Mouse (Mus musculus): Measurements from ENCODE around the gene Dact2. TPM values are rescaled to one million over a fixed set of nuclear protein-coding genes. Genes with fewer than 3 reads are reported as not detected.
A peak's percentile ranks its signal among the peaks of the same experiment; 100 is the strongest.

Dact2 gene
- polyA plus RNA-seq, 1 experiment from 2014 or later: 3.3 TPM

GRCm38 (mm10) chr17:14237134-14237533, 33.0 kb upstream of the Dact2 start:
- no peaks in the 10 kb centered on the region for H3K36me3 ChIP-seq (ENCODE audit: control insufficient read depth, insufficient read depth, low read length)
- no peaks in the 10 kb centered on the region for H3K27me3 ChIP-seq (ENCODE audit: control insufficient read depth, insufficient read depth, low read length)
- ATAC-seq (ENCODE audit: insufficient read depth, low FRiP score): 0 out of 2 replicates have a peak, but pooled peaks have one; percentile 16
- no peak overlapping the region for H3K27ac ChIP-seq (ENCODE audit: low read length)
- peaks cover 11% of the 10 kb centered on the region for H3K4me1 ChIP-seq (ENCODE audit: control insufficient read depth, insufficient read depth, low read length)
- H3K9ac ChIP-seq (ENCODE audit: low read length): no peak overlapping the region
- no peaks in the 10 kb centered on the region for H3K9me3 ChIP-seq (replicated peaks; ENCODE audit: control insufficient read depth, low read length)
- H3K4me3 ChIP-seq (replicated peaks; ENCODE audit: low read length): no peak overlapping the region
- H3K4me2 ChIP-seq (ENCODE audit: low read depth, low read length): no peak overlapping the region
- 35% methylated on average over 6 of the region's 6 CpGs for WGBS

- H3K4me2 ChIP-seq (ENCODE audit: low read depth, low read length): no peak overlapping the region
- H3K9me3 ChIP-seq (replicated peaks; ENCODE audit: control insufficient read depth, low read length): no peaks in the 10 kb centered on the region
- no peak overlapping the region for H3K27ac ChIP-seq (ENCODE audit: low read length)
- peaks cover 24% of the 10 kb centered on the region for H3K4me1 ChIP-seq (ENCODE audit: control insufficient read depth, insufficient read depth, low read length)
- H3K36me3 ChIP-seq (ENCODE audit: control insufficient read depth, insufficient read depth, low read length): no peaks in the 10 kb centered on the region
- H3K27me3 ChIP-seq (ENCODE audit: control insufficient read depth, insufficient read depth, low read length): no peaks in the 10 kb centered on the region
- no peak for ATAC-seq (ENCODE audit: insufficient read depth, low FRiP score)
- H3K4me3 ChIP-seq (replicated peaks; ENCODE audit: low read length): no peak overlapping the region
- WGBS: 54% methylated on average over 12 of the region's 12 CpGs
- no peak overlapping the region for H3K9ac ChIP-seq (ENCODE audit: low read length)
Observed at GRCm38 (mm10) chr17:14234774-14235389, 30.8 kb upstream of the Dact2 start.

- Histone ChIP-seq H3K9ac (ENCODE audit: low read length) (no peak overlapping the region), H3K4me1 (ENCODE audit: control insufficient read depth, insufficient read depth, low read length) (peaks cover 24% of the 10 kb centered on the region), H3K27ac (ENCODE audit: low read length) (no peak overlapping the region), H3K9me3 (replicated peaks; ENCODE audit: control insufficient read depth, low read length) (no peaks in the 10 kb centered on the region), H3K36me3 (ENCODE audit: control insufficient read depth, insufficient read depth, low read length) (no peaks in the 10 kb centered on the region), H3K4me3 (replicated peaks; ENCODE audit: low read length) (no peak overlapping the region), H3K27me3 (ENCODE audit: control insufficient read depth, insufficient read depth, low read length) (no peaks in the 10 kb centered on the region), H3K4me2 (ENCODE audit: low read depth, low read length) (no peak overlapping the region)
- no peak for ATAC-seq (ENCODE audit: insufficient read depth, low FRiP score)
- 31% methylated on average over 4 of the region's 4 CpGs for WGBS
Observed at GRCm38 (mm10) chr17:14233658-14234057, 29.6 kb upstream of the Dact2 start.

- Histone ChIP-seq H3K4me3 (replicated peaks; ENCODE audit: low read length) (no peak overlapping the region), H3K27ac (ENCODE audit: low read length) (peak overlapping the region; percentile 66), H3K9ac (ENCODE audit: low read length) (no peak overlapping the region), H3K36me3 (ENCODE audit: control insufficient read depth, insufficient read depth, low read length) (no peaks in the 10 kb centered on the region), H3K4me1 (ENCODE audit: control insufficient read depth, insufficient read depth, low read length) (peaks cover 28% of the 10 kb centered on the region), H3K27me3 (ENCODE audit: control insufficient read depth, insufficient read depth, low read length) (no peaks in the 10 kb centered on the region), H3K4me2 (ENCODE audit: low read depth, low read length) (no peak overlapping the region), H3K9me3 (replicated peaks; ENCODE audit: control insufficient read depth, low read length) (no peaks in the 10 kb centered on the region)
- 38% methylated on average over 3 of the region's 3 CpGs for WGBS
- ATAC-seq (ENCODE audit: insufficient read depth, low FRiP score): peak; percentile 5; the same call in 1 of the 2 replicates
Observed at GRCm38 (mm10) chr17:14232629-14233028, 28.5 kb upstream of the Dact2 start.

- Histone ChIP-seq H3K27ac (ENCODE audit: low read length) (peak overlapping the region; percentile 81), H3K4me2 (ENCODE audit: low read depth, low read length) (no peak overlapping the region), H3K27me3 (ENCODE audit: control insufficient read depth, insufficient read depth, low read length) (no peaks in the 10 kb centered on the region), H3K9ac (ENCODE audit: low read length) (no peak overlapping the region), H3K36me3 (ENCODE audit: control insufficient read depth, insufficient read depth, low read length) (no peaks in the 10 kb centered on the region), H3K4me3 (replicated peaks; ENCODE audit: low read length) (no peak overlapping the region), H3K9me3 (replicated peaks; ENCODE audit: control insufficient read depth, low read length) (no peaks in the 10 kb centered on the region), H3K4me1 (ENCODE audit: control insufficient read depth, insufficient read depth, low read length) (peaks cover 35% of the 10 kb centered on the region)
- ATAC-seq (ENCODE audit: insufficient read depth, low FRiP score): peak; percentile 47; the same call in 1 of the 2 replicates
- 10% methylated on average over 13 of the region's 13 CpGs for WGBS
Observed at GRCm38 (mm10) chr17:14230698-14231430, 26.8 kb upstream of the Dact2 start.

GRCm38 (mm10) chr17:14228381-14228780, 24.3 kb upstream of the Dact2 start:
- Histone ChIP-seq H3K27me3 (ENCODE audit: control insufficient read depth, insufficient read depth, low read length) (no peaks in the 10 kb centered on the region), H3K4me2 (ENCODE audit: low read depth, low read length) (no peak overlapping the region), H3K9ac (ENCODE audit: low read length) (no peak overlapping the region), H3K4me3 (replicated peaks; ENCODE audit: low read length) (no peak overlapping the region), H3K9me3 (replicated peaks; ENCODE audit: control insufficient read depth, low read length) (no peaks in the 10 kb centered on the region), H3K27ac (ENCODE audit: low read length) (no peak overlapping the region), H3K36me3 (ENCODE audit: control insufficient read depth, insufficient read depth, low read length) (no peaks in the 10 kb centered on the region), H3K4me1 (ENCODE audit: control insufficient read depth, insufficient read depth, low read length) (peaks cover 35% of the 10 kb centered on the region)
- ATAC-seq (ENCODE audit: insufficient read depth, low FRiP score): no peak
- WGBS: 66% methylated on average over 4 of the region's 4 CpGs

- no peak overlapping the region for H3K4me2 ChIP-seq (ENCODE audit: low read depth, low read length)
- H3K27me3 ChIP-seq (ENCODE audit: control insufficient read depth, insufficient read depth, low read length): no peaks in the 10 kb centered on the region
- 32% methylated on average over 6 of the region's 6 CpGs for WGBS
- ATAC-seq (ENCODE audit: insufficient read depth, low FRiP score): 0 out of 2 replicates have a peak, but pooled peaks have one; percentile 6
- H3K9ac ChIP-seq (ENCODE audit: low read length): no peak overlapping the region
- H3K27ac ChIP-seq (ENCODE audit: low read length): no peak overlapping the region
- no peaks in the 10 kb centered on the region for H3K36me3 ChIP-seq (ENCODE audit: control insufficient read depth, insufficient read depth, low read length)
- no peaks in the 10 kb centered on the region for H3K9me3 ChIP-seq (replicated peaks; ENCODE audit: control insufficient read depth, low read length)
- peaks cover 27% of the 10 kb centered on the region for H3K4me1 ChIP-seq (ENCODE audit: control insufficient read depth, insufficient read depth, low read length)
- no peak overlapping the region for H3K4me3 ChIP-seq (replicated peaks; ENCODE audit: low read length)
Observed at GRCm38 (mm10) chr17:14227601-14228000, 23.5 kb upstream of the Dact2 start.

- Histone ChIP-seq H3K36me3 (ENCODE audit: control insufficient read depth, insufficient read depth, low read length) (no peaks in the 10 kb centered on the region), H3K9ac (ENCODE audit: low read length) (no peak overlapping the region), H3K4me3 (replicated peaks; ENCODE audit: low read length) (no peak overlapping the region), H3K9me3 (replicated peaks; ENCODE audit: control insufficient read depth, low read length) (no peaks in the 10 kb centered on the region), H3K4me2 (ENCODE audit: low read depth, low read length) (no peak overlapping the region), H3K27ac (ENCODE audit: low read length) (no peak overlapping the region), H3K4me1 (ENCODE audit: control insufficient read depth, insufficient read depth, low read length) (peaks cover 21% of the 10 kb centered on the region), H3K27me3 (ENCODE audit: control insufficient read depth, insufficient read depth, low read length) (no peaks in the 10 kb centered on the region)
- 19% methylated on average over 4 of the region's 4 CpGs for WGBS
- ATAC-seq (ENCODE audit: insufficient read depth, low FRiP score): no peak
Observed at GRCm38 (mm10) chr17:14226778-14227177, 22.7 kb upstream of the Dact2 start.

- Histone ChIP-seq H3K4me2 (ENCODE audit: low read depth, low read length) (no peak overlapping the region), H3K27ac (ENCODE audit: low read length) (no peak overlapping the region), H3K4me1 (ENCODE audit: control insufficient read depth, insufficient read depth, low read length) (peaks cover 16% of the 10 kb centered on the region), H3K36me3 (ENCODE audit: control insufficient read depth, insufficient read depth, low read length) (no peaks in the 10 kb centered on the region), H3K9ac (ENCODE audit: low read length) (no peak overlapping the region; the same call in 1 of the 2 replicates), H3K27me3 (ENCODE audit: control insufficient read depth, insufficient read depth, low read length) (no peaks in the 10 kb centered on the region), H3K4me3 (replicated peaks; ENCODE audit: low read length) (no peak overlapping the region), H3K9me3 (replicated peaks; ENCODE audit: control insufficient read depth, low read length) (no peaks in the 10 kb centered on the region)
- 56% methylated on average over 9 of the region's 9 CpGs for WGBS
- ATAC-seq (ENCODE audit: insufficient read depth, low FRiP score): peak; percentile 14; the same call in 1 of the 2 replicates
Observed at GRCm38 (mm10) chr17:14225982-14226652, 22.0 kb upstream of the Dact2 start.

All from stomach, embryonic 16.5 days (tissue).